Mouse (Mus musculus): ENCODE data around the gene Tshz2.

DNA sequence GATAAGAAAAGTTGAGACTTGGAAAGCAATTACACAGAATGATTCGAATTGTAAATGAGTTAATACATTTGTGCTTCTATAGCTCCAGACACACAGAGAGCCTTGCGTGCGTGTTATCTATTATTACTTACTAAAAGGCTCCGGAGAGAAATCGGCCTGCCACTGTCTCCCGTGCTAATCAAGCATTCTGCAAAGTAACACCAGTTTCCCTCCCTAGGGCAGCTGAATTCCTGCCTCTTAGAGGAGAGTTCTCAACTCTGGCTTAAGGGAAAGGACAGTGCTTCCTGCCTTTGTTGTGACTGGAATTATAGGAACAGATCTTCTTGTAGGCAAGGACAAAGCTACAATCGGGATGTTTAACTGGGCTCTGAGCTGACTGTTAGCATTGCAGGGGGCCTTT lies 101.2 kb downstream of the Tshz2 start:
- no peak for TF ChIP-seq POLR2A (IDR thresholded peaks at IDR 0.05; ENCODE audit: low read depth, low read length)
- TF ChIP-seq CTCF (IDR thresholded peaks at IDR 0.05; ENCODE audit: extremely low read depth, insufficient read length, insufficient replicate concordance, low read depth, low read length): no peak

All from small intestine, adult 2 months (tissue).